Mouse (Mus musculus): Measurements from ENCODE around the gene Sertad2.

DNA sequence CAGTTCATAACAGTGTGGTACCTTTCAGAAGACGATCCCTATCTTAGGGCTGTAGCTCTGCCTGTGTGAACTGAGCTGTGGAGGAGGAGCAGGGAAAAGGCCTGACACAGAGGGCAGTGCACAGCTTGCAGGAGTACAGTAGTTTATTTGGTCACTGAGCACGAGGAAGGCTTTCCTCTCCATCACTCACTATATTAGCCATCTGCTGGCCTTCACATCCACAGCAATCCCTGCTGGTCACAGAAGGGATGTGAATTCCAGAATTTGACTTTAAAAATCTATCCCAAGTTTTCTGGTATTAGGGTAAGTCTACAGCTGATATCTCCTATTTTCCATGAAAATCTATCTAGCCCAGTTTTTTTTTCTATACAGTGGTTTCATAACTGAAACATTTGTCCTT, 85.2 kb downstream of the Sertad2 start:
- no peak for TF ChIP-seq CTCF (IDR thresholded peaks at IDR 0.05; ENCODE audit: low read depth, low read length)
- no peak for TF ChIP-seq POLR2AphosphoS5 (IDR thresholded peaks at IDR 0.05; ENCODE audit: insufficient replicate concordance, low read depth, low read length)
- no peak for TF ChIP-seq GATA1 (IDR thresholded peaks at IDR 0.05; ENCODE audit: borderline replicate concordance, low read length)
